Mouse (Mus musculus) testis, adult 2 months (tissue): ENCODE measurements around the gene Phf11a. TPM values are rescaled to one million over a fixed set of nuclear protein-coding genes. Genes with fewer than 3 reads are reported as not detected.
"Not testable (repeated sequence)": the region's sequence is repeated elsewhere in the genome, so short reads cannot be mapped to it uniquely, and the experiment has no call there.

ENCODE experiments used
- H3K27ac ChIP-seq: fragments of 200-500 bp; 2 replicates; pipeline ENCODE4 v1.5.1; 2012; ENCODE audit warnings: low read depth, low read length; ENCODE audit not compliant: control insufficient read depth, insufficient read depth
- H3K27me3 ChIP-seq: fragments of 200-500 bp; 2 replicates; pipeline ENCODE4 v1.6.1; 2012; ENCODE audit warnings: mild to moderate bottlenecking, low read length, moderate library complexity; ENCODE audit not compliant: control insufficient read depth, insufficient read depth
- H3K36me3 ChIP-seq: fragments of 200-500 bp; 2 replicates; pipeline ENCODE4 v1.6.1; 2012; ENCODE audit warnings: mild to moderate bottlenecking, low read length; ENCODE audit not compliant: control insufficient read depth, insufficient read depth
- H3K4me1 ChIP-seq: fragments of 200-500 bp; 2 replicates; pipeline ENCODE4 v1.6.1; 2012; ENCODE audit warnings: low read length; ENCODE audit not compliant: control insufficient read depth, insufficient read depth
- H3K4me3 ChIP-seq: fragments of 200-500 bp; 2 replicates; pipeline ENCODE4 v1.5.1; 2012; ENCODE audit warnings: low read depth, mild to moderate bottlenecking, low read length, moderate library complexity, mixed read lengths; ENCODE audit not compliant: control insufficient read depth
- CTCF ChIP-seq: fragments of 200-500 bp; IDR thresholded peaks from 2 replicates; pipeline ENCODE4 v1.5.1; 2012; ENCODE audit warnings: low read depth, mild to moderate bottlenecking, inconsistent platforms, low read length, moderate library complexity; ENCODE audit not compliant: control insufficient read depth, insufficient read depth, insufficient replicate concordance
- POLR2A ChIP-seq: fragments of 200-500 bp; IDR thresholded peaks from 2 replicates; pipeline ENCODE4 v1.6.1; 2012; ENCODE audit warnings: low read depth, mild to moderate bottlenecking, inconsistent platforms, low read length, moderate library complexity; ENCODE audit not compliant: control insufficient read depth
- polyA plus RNA-seq: library from polyadenylated mRNA; depleted of rRNA; stranded (reverse); fragments of >200 nt; gene quantifications from 2 replicates; pipeline ENCODE4 v1.2.3, GENCODE M21; 2012; rRNA removed

Gene Phf11a
- 0.07 and 0.14 TPM in 2 replicates for polyA plus RNA-seq

DNA sequence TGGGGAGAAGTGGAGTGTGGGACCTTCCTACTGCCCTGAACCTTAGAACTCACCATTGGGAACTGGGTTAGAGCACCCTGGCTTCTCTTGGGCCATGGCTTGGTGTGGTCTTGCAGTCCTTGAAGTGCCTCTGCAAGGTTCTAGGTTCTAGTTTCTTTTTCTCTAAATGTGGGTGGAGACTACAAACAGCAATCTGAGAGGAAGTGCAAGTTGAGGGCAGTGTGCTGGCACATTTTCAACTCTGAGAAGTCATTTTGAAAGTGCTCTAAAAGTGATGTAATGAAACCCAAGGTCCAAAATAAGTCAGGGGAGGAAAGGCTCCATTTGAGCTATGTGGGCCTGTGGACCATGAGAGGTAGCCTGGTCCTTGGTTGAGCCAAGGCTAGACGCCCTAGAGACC, at the start of gene Phf11a:
Gene Phf11a (minus strand): TSS at position 132 of the 400 bp plus-strand sequence.
- not testable (repeated sequence) for H3K4me1 ChIP-seq, H3K36me3 ChIP-seq, H3K27me3 ChIP-seq, H3K27ac ChIP-seq, H3K4me3 ChIP-seq

DNA sequence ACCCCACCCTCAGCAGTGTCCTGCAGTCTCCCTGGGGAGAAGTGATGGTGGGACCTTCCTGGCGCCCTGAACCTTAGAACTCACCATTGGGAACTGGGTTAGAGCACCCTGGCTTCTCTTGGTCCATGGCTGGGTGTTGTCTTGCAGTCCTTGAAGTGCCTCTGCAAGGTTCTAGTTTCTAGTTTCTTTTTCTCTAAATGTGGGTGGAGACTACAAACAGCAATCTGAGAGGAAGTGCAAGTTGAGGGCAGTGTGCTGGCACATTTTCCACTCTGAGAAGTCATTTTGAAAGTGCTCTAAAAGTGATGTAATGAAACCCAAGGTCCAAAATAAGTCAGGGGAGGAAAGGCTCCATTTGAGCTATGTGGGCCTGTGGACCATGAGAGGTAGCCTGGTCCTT, 43.9 kb upstream of the Phf11a start, which contains the start of gene Phf11b:
Gene Phf11b (minus strand): TSS at position 163 of the 400 bp plus-strand sequence.
- H3K4me1 ChIP-seq, H3K27ac ChIP-seq, H3K27me3 ChIP-seq, H3K4me3 ChIP-seq, H3K36me3 ChIP-seq: not testable (repeated sequence)

DNA sequence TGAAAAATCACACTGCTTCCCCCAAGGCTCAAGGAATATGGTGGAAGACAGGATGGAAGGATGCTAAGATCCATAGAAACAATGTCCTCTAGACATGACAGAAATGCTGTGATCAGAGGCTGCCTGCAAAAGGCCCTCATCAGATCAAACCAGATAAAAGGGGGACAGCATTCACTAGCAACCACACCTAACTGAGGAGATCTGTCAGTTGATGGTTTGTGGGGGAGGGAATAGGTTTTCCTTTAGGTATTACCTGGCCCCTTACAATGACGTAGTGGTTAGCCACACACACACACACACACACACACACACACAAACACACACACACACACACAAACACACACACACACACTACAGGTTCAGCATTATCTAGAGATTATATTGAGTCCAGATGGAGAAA, 42.2 kb upstream of the Phf11a start:
- H3K27ac ChIP-seq: no peak overlapping the region
- no peaks in the 10 kb centered on the region for H3K27me3 ChIP-seq
- TF ChIP-seq POLR2A: no peak
- no peak for TF ChIP-seq CTCF
- no peaks in the 10 kb centered on the region for H3K4me1 ChIP-seq
- H3K36me3 ChIP-seq: no peaks in the 10 kb centered on the region
- H3K4me3 ChIP-seq: no peak overlapping the region

DNA sequence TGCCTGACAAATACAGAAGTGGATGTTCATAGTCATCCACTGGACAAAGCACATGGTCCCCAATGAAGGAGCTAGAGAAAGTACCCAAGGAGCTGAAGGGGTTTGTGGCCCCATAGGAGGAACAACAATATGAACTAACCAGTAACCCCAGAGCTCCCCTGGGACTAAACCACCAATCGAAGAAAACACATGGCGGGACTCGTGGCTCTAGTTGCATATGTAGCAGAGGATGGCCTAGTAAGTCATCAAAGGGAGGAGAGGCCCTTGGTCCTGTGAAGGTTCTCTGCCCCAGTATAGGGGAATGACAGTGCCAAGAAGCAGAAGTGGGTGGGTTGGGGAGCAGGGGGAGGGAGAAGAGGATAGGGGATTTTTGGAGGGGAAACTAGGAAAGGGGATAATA, 38.7 kb upstream of the Phf11a start:
- H3K27me3 ChIP-seq, H3K4me3 ChIP-seq, H3K27ac ChIP-seq, H3K36me3 ChIP-seq, H3K4me1 ChIP-seq: not testable (repeated sequence)

DNA sequence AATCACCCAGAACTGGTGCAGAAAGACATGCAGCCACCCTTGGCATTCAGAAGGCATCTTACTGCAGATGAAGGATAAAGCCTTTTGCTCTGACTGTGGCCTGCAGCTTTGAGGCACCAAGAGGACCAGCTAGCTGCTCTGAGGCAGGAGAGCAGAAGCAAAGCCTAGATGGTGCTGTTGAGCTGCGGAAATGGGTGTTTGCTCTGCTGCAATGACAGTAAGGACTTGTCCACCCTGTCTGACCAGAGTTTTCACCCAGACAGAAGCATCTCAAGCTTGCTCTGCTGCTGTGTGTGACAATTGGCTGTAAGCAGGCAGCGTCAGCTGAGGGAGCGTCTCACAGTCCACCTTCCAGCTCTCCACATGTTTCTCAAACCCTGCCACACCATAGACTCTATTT, 33.2 kb upstream of the Phf11a start:
- H3K27me3 ChIP-seq, H3K36me3 ChIP-seq, H3K4me3 ChIP-seq, H3K4me1 ChIP-seq, H3K27ac ChIP-seq: not testable (repeated sequence)

DNA sequence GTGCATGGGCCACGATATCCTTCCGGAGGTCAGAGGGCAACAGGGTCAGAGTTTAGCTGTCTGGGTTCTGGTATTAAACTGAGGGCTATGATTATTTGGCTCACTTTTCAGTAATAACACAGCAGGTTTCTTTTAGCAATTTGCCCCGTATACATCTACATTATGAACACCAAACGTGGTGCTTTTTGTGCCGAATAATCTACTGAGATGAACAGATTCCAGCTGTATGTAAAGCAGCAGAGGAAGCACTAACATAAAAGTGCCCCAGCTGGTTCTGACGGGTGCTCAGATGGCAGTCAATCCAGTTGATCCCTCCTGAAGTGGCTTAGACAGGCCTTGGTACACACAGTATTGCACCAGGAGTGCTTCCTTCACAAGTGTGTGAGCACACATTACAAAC, 22.6 kb upstream of the Phf11a start:
- not testable (repeated sequence) for H3K4me1 ChIP-seq, H3K4me3 ChIP-seq, H3K27me3 ChIP-seq, H3K36me3 ChIP-seq, H3K27ac ChIP-seq

DNA sequence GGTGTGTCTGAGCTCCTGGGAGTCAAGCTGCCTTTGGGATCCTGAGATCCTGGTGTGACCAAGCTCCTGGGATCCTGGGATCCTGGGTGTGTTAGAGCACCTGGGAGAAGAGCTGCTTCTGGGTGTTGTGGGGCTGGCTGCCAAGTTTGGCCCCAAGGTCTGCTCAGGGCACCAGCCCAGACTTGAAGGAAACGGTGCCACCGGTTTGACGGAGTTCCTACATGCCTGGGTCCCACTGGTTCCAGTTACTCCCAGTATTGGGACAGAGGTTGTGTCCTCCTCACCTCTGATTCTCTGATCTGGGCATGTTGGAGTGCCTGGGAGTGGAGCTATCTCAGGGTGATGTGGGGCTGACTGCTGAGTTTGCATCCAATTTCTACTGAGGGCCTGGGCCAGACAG, 21.7 kb upstream of the Phf11a start:
- not testable (repeated sequence) for H3K27me3 ChIP-seq

DNA sequence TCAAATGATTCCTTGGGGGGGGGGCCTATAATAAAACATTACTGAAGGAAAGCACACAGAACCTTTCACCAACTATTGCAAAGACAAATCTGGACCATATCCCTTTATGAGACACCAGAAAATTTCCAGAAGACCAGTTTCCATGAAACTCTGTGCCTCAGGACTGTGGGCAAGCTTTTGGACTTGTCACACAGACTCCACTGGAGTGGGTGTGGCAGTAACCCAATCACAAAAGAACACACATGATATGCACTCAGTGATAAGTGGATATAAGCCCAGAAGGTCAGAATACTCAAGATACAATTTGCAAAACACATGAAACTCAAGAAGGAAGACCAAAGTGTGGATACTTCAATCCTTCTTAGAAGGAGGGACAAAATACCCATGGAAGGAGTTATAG, 5.6 kb downstream of the Phf11a start:
- H3K4me3 ChIP-seq, H3K27me3 ChIP-seq, H3K27ac ChIP-seq, H3K4me1 ChIP-seq, H3K36me3 ChIP-seq: not testable (repeated sequence)

More for the DNA sequence above, 21.7 kb upstream of the Phf11a start:
- H3K27ac ChIP-seq, H3K36me3 ChIP-seq, H3K4me1 ChIP-seq, H3K4me3 ChIP-seq: not testable (repeated sequence)

DNA sequence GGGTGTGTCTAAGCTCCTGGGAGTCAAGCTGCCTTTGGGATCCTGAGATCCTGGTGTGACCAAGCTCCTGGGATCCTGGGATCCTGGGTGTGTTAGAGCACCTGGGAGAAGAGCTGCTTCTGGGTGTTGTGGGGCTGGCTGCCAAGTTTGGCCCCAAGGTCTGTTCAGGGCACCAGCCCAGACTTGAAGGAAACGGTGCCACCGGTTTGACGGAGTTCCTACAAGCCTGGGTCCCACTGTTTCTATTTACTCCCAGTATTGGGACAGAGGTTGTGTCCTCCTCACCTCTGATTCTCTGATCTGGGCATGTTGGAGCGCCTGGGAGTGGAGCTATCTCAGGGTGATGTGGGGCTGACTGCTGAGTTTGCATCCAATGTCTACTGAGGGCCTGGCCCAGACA, 22.4 kb downstream of the Phf11a start:
- H3K4me3 ChIP-seq, H3K36me3 ChIP-seq, H3K27ac ChIP-seq, H3K27me3 ChIP-seq, H3K4me1 ChIP-seq: not testable (repeated sequence)
